Mouse (Mus musculus) stomach, postnatal 0 days (tissue): ENCODE results near the gene Fgfbp3. TPM values are rescaled to one million over a fixed set of nuclear protein-coding genes. Genes with fewer than 3 reads are reported as not detected.

Experiments
- ATAC-seq: fragments of 200-750 bp; cut with Nextera tagmentation; 2 replicates; pipeline ENCODE4 v1.8.0; 2017; ENCODE audit not compliant: low FRiP score, low TSS enrichment
- DNase-seq: peaks from one replicate; pipeline ENCODE4 v3.0.0-alpha.2; 2016; ENCODE audit warnings: low spot score
- H3K27ac ChIP-seq: fragments of 300-500 bp; sonication (generic); replicated peaks from 2 replicates; pipeline ENCODE4 v1.5.1; 2014; ENCODE audit warnings: mild to moderate bottlenecking, control low read depth
- H3K27me3 ChIP-seq: fragments of 300-500 bp; sonication (generic); 2 replicates; pipeline ENCODE4 v1.6.1; 2014; ENCODE audit warnings: low read length; ENCODE audit not compliant: control insufficient read depth, insufficient read depth
- H3K36me3 ChIP-seq: fragments of 300-500 bp; sonication (generic); 2 replicates; pipeline ENCODE4 v1.6.1; 2014; ENCODE audit warnings: low read length, mixed read lengths; ENCODE audit not compliant: control insufficient read depth, insufficient read depth
- H3K4me1 ChIP-seq: fragments of 300-500 bp; sonication (generic); replicated peaks from 2 replicates; pipeline ENCODE4 v1.6.1; 2014; ENCODE audit warnings: antibody characterized with exemption; ENCODE audit not compliant: control insufficient read depth, insufficient read depth
- H3K4me2 ChIP-seq: fragments of 300-500 bp; sonication (generic); replicated peaks from 2 replicates; pipeline ENCODE4 v1.6.1; 2014; ENCODE audit warnings: low read depth, mild to moderate bottlenecking, control low read depth, moderate library complexity
- H3K4me3 ChIP-seq: fragments of 300-500 bp; sonication (generic); 2 replicates; pipeline ENCODE4 v1.5.1; 2014; ENCODE audit warnings: low read depth, low read length, control low read depth
- H3K9ac ChIP-seq: fragments of 300-500 bp; sonication (generic); 2 replicates; pipeline ENCODE4 v1.6.1; 2014; ENCODE audit warnings: mild to moderate bottlenecking, low read length, control low read depth, mixed read lengths
- H3K9me3 ChIP-seq: fragments of 300-500 bp; sonication (generic); 2 replicates; pipeline ENCODE4 v1.6.1; 2016; ENCODE audit warnings: low read length; ENCODE audit not compliant: control insufficient read depth
- CTCF ChIP-seq: IDR thresholded peaks from 2 replicates; pipeline ENCODE4 v1.5.1; 2016; ENCODE audit warnings: antibody characterized with exemption, low read depth, mild to moderate bottlenecking, moderate library complexity
- EP300 ChIP-seq: optimal IDR thresholded peaks from 2 replicates; pipeline ENCODE3; 2016; ENCODE audit warnings: antibody characterized with exemption
- WGBS: fragments of 180-500 bp; shearing (Covaris S2); extraction: QIAGEN DNeasy Blood & Tissue Kit; methylation state at CpG from one replicate; pipeline ENCODE4 v1.1.7; 2014; 5-methylcytosine and 5-hydroxymethylcytosine counted together
- polyA plus RNA-seq: library from polyadenylated mRNA; unstranded; fragments of >200 nt; fragmentation: Nextera tagmentation; extraction: Ambion mirVana; gene quantifications from 2 replicates; pipeline ENCODE4 v1.2.1, GENCODE M21; 2015

Gene Fgfbp3
- polyA plus RNA-seq, 1 experiment from 2014 or later, result 4.4 TPM

GRCm38 (mm10) chr19:36904211-36905007 is 15.0 kb downstream of the Fgfbp3 start:
- ATAC-seq (peak; percentile 60; the same call in 1 of the 2 replicates), DNase-seq (peak; percentile 53)
- H3K27ac ChIP-seq, result no peak overlapping the region
- H3K4me3 ChIP-seq, result peak overlapping the region; percentile 58
- 2% methylated on average over 41 of the region's 41 CpGs for WGBS
- no peaks in the 10 kb centered on the region for H3K27me3 ChIP-seq
- H3K4me1 ChIP-seq, result no peaks in the 10 kb centered on the region
- no peaks in the 10 kb centered on the region for H3K36me3 ChIP-seq
- no peak for TF ChIP-seq CTCF
- TF ChIP-seq EP300, result no peak
- peak overlapping the region; percentile 68 for H3K9ac ChIP-seq
- peak overlapping the region; percentile 91 for H3K4me2 ChIP-seq
- H3K9me3 ChIP-seq, result no peaks in the 10 kb centered on the region

DNA sequence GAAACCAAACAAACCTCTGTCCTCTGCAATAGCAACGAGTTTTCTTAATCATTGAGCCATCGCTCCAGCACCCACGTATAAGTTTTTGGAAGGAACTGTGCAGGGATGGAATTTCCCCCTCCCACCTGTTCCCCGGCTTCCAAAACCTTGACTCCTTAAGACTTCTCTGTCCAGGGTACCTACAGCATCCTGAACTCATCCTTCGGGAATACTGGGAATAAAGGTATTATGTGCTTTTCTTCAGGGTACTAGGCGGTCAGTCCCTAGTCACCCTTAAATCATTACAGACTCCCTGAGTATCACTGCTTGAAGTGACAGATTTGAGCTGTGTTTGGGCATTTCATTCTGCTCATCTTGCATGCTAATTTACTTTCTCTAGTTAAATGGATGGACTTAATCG is 16.0 kb downstream of the Fgfbp3 start:
- no peak for ATAC-seq
- 38% methylated on average over 7 of the region's 7 CpGs for WGBS
- H3K4me2 ChIP-seq, result peak overlapping the region; percentile 91; the same call in 1 of the 2 replicates
- no peak overlapping the region for H3K9ac ChIP-seq
- H3K27ac ChIP-seq, result no peak overlapping the region
- H3K4me3 ChIP-seq, result no peak overlapping the region
- H3K36me3 ChIP-seq, result no peaks in the 10 kb centered on the region
- DNase-seq, result no peak
- H3K4me1 ChIP-seq, result no peaks in the 10 kb centered on the region
- no peaks in the 10 kb centered on the region for H3K9me3 ChIP-seq
- TF ChIP-seq CTCF (no peak), EP300 (no peak)
- no peaks in the 10 kb centered on the region for H3K27me3 ChIP-seq

DNA sequence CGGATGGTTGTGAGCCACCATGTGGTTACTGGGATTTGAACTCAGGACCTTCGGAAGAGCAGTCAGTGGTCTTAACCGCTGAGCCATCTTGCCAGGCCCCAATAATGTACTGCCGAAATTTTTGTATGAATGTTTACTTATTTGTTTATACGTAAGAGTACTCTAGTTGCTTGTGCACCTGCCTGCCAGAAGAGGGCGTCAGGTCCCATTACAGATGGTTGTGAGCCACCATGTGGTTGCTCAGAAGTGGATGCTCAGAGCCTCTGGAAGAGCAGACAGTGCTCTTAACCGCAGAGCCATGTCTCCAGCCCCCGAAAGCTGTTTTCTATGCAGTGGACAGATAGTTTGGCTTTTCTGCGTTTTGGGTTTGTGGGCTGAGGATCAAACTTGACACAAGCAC is 21.6 kb downstream of the Fgfbp3 start:
- no peaks in the 10 kb centered on the region for H3K9me3 ChIP-seq
- no peaks in the 10 kb centered on the region for H3K4me1 ChIP-seq
- 51% methylated on average over 9 of the region's 9 CpGs for WGBS
- H3K27ac ChIP-seq, result no peak overlapping the region
- H3K4me3 ChIP-seq, result no peak overlapping the region
- TF ChIP-seq CTCF, result peak; percentile 75
- TF ChIP-seq EP300, result no peak
- no peaks in the 10 kb centered on the region for H3K27me3 ChIP-seq
- no peak overlapping the region for H3K4me2 ChIP-seq
- ATAC-seq, result no peak
- no peak overlapping the region for H3K9ac ChIP-seq
- peak; percentile 36 for DNase-seq
- peaks cover 5% of the 10 kb centered on the region for H3K36me3 ChIP-seq

- no peaks in the 10 kb centered on the region for H3K4me1 ChIP-seq
- WGBS, result 30% methylated on average over 10 of the region's 10 CpGs
- no peaks in the 10 kb centered on the region for H3K9me3 ChIP-seq
- no peak overlapping the region for H3K27ac ChIP-seq
- no peak for DNase-seq
- H3K4me2 ChIP-seq, result no peak overlapping the region
- H3K4me3 ChIP-seq, result no peak overlapping the region
- peaks cover 5% of the 10 kb centered on the region for H3K36me3 ChIP-seq
- no peak for TF ChIP-seq CTCF
- TF ChIP-seq EP300, result no peak
- ATAC-seq, result no peak
- no peak overlapping the region for H3K9ac ChIP-seq
- H3K27me3 ChIP-seq, result no peaks in the 10 kb centered on the region
Measured at GRCm38 (mm10) chr19:36896791-36897569, 22.4 kb downstream of the Fgfbp3 start.

DNA sequence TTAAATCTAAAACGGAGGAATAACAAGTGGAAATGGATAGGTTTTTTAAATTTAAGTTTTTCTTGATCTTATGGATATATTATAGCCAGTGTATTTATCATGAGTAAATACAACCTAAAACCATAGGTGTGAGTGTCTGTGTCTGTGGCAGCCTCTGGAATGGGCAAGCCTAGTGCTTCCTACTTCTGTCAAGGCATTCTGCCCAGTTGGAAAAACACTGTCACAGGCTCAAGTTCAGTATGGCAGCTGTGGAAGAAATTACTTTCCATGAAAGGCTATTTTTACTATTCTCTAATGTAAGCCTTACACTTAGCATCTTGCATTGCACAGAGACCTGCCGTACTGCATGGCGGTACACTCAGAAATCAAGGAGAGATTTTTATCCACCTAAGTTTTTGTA is 27.7 kb downstream of the Fgfbp3 start:
- Histone ChIP-seq H3K9ac (no peak overlapping the region), H3K4me3 (no peak overlapping the region), H3K9me3 (no peaks in the 10 kb centered on the region), H3K4me1 (no peaks in the 10 kb centered on the region), H3K4me2 (no peak overlapping the region), H3K36me3 (peaks cover 16% of the 10 kb centered on the region), H3K27ac (no peak overlapping the region), H3K27me3 (no peaks in the 10 kb centered on the region)
- TF ChIP-seq EP300, result no peak
- TF ChIP-seq CTCF, result no peak
- ATAC-seq (no peak), DNase-seq (no peak)
- WGBS, result 93% methylated on average over 3 of the region's 3 CpGs

GRCm38 (mm10) chr19:36887706-36888105 is 31.7 kb downstream of the Fgfbp3 start:
- Histone ChIP-seq H3K9ac (no peak overlapping the region), H3K36me3 (peaks cover 29% of the 10 kb centered on the region), H3K9me3 (no peaks in the 10 kb centered on the region), H3K4me1 (no peaks in the 10 kb centered on the region), H3K27ac (no peak overlapping the region), H3K27me3 (no peaks in the 10 kb centered on the region), H3K4me2 (no peak overlapping the region), H3K4me3 (no peak overlapping the region)
- 87% methylated on average over 3 of the region's 3 CpGs for WGBS
- DNase-seq, result no peak
- TF ChIP-seq CTCF (no peak), EP300 (no peak)
- no peak for ATAC-seq
